Mouse (Mus musculus): ENCODE measurements around the gene Rsph1. TPM values are rescaled to one million over a fixed set of nuclear protein-coding genes. Genes with fewer than 3 reads are reported as not detected.

Rsph1 gene
- polyA plus RNA-seq (2015; fragmentation: Nextera tagmentation; extraction: Ambion mirVana), result 2.0 and 2.4 TPM in 2 replicates

GRCm38 (mm10) chr17:31276922-31277918 lies at the start of gene Rsph1:
Gene Rsph1 (minus strand): TSS chr17:31277383.
- Histone ChIP-seq H3K36me3 (no peaks in the 10 kb centered on the region), H3K4me1 (peaks cover 17% of the 10 kb centered on the region), H3K4me3 (replicated peaks) (peak within 1 kb of the TSS; percentile 53), H3K9ac (peak within 1 kb of the TSS; percentile 19; the same call in 1 of the 2 replicates), H3K4me2 (peak within 1 kb of the TSS; percentile 79), H3K27ac (0 out of 2 replicates have a peak within 1 kb of the TSS, but pooled peaks have one; percentile 1), H3K9me3 (replicated peaks) (no peaks in the 10 kb centered on the region), H3K27me3 (no peaks in the 10 kb centered on the region)
- peak; percentile 91 for ATAC-seq (replicated peaks; ENCODE audit: low FRiP score)
- 9% methylated on average over 44 of the region's 44 CpGs for WGBS

GRCm38 (mm10) chr17:31326220-31326852 lies 49.2 kb upstream of the Rsph1 start:
- Histone ChIP-seq H3K27ac (no peak overlapping the region), H3K9ac (no peak overlapping the region)
- 60% methylated on average over 9 of the region's 9 CpGs for WGBS

DNA sequence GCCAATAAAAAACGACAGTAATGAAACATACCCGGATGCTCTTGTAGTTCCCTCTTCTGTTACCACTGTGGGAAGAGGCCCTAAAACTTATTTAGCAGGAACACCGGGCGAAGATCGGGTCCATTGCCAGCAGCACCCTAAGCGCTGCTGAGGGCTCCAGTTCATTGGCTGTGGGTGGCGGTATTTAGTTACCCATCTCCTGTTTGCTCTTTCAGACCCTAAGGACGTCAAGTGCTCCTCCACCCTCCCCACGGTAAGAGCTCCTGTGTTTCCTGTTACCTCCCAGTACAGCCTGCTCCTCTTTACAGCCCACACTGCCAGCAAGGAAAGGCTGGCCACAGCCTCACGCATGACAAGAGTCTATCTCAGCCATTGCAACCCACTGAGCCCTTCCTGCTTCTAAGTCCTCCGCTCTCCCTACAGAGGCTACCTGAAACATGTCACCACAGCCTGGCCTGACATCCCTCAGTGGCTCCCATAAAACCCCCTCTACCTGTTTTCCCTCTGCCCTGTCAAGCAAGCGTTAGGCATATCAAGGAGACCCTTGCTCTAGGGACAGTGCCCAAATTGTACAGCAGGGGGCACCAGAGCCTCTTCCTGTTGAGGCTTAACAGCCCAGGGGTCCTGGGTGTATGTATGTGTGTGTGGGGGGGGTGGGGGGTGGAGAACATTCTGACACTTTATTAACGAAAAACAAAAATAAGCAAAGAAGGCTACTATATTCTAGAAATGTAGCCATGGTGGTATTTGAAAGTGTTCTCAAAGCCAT lies 48.5 kb upstream of the Rsph1 start:
- Histone ChIP-seq H3K36me3 (no peaks in the 10 kb centered on the region), H3K27me3 (no peaks in the 10 kb centered on the region), H3K9me3 (replicated peaks) (no peaks in the 10 kb centered on the region), H3K4me3 (replicated peaks) (no peak overlapping the region), H3K9ac (no peak overlapping the region), H3K27ac (no peak overlapping the region), H3K4me2 (no peak overlapping the region), H3K4me1 (peaks cover 7% of the 10 kb centered on the region; the same call in 1 of the 2 replicates)
- ATAC-seq (replicated peaks; ENCODE audit: low FRiP score), result no peak
- WGBS, result 62% methylated on average over 13 of the region's 13 CpGs

More at GRCm38 (mm10) chr17:31326220-31326852, 49.2 kb upstream of the Rsph1 start:
- Histone ChIP-seq H3K9me3 (replicated peaks) (no peaks in the 10 kb centered on the region), H3K36me3 (no peaks in the 10 kb centered on the region), H3K4me2 (no peak overlapping the region), H3K4me3 (replicated peaks) (no peak overlapping the region), H3K4me1 (peaks cover 7% of the 10 kb centered on the region; the same call in 1 of the 2 replicates), H3K27me3 (no peaks in the 10 kb centered on the region)
- ATAC-seq (replicated peaks; ENCODE audit: low FRiP score), result no peak

GRCm38 (mm10) chr17:31324227-31324626 lies 47.0 kb upstream of the Rsph1 start:
- Histone ChIP-seq H3K9me3 (replicated peaks) (no peaks in the 10 kb centered on the region), H3K27ac (no peak overlapping the region), H3K36me3 (no peaks in the 10 kb centered on the region), H3K4me3 (replicated peaks) (no peak overlapping the region), H3K9ac (no peak overlapping the region), H3K4me2 (no peak overlapping the region), H3K4me1 (peaks cover 7% of the 10 kb centered on the region; the same call in 1 of the 2 replicates), H3K27me3 (no peaks in the 10 kb centered on the region)
- ATAC-seq (replicated peaks; ENCODE audit: low FRiP score), result no peak
- 89% methylated on average over 8 of the region's 8 CpGs for WGBS

GRCm38 (mm10) chr17:31323379-31323778 lies 46.2 kb upstream of the Rsph1 start:
- no peak overlapping the region for H3K9ac ChIP-seq
- H3K4me3 ChIP-seq (replicated peaks), result no peak overlapping the region
- no peak for ATAC-seq (replicated peaks; ENCODE audit: low FRiP score)
- 81% methylated on average over 4 of the region's 4 CpGs for WGBS
- H3K27ac ChIP-seq, result no peak overlapping the region
- H3K27me3 ChIP-seq, result no peaks in the 10 kb centered on the region
- H3K4me1 ChIP-seq, result peaks cover 7% of the 10 kb centered on the region; the same call in 1 of the 2 replicates
- H3K36me3 ChIP-seq, result no peaks in the 10 kb centered on the region
- no peak overlapping the region for H3K4me2 ChIP-seq
- H3K9me3 ChIP-seq (replicated peaks), result no peaks in the 10 kb centered on the region

DNA sequence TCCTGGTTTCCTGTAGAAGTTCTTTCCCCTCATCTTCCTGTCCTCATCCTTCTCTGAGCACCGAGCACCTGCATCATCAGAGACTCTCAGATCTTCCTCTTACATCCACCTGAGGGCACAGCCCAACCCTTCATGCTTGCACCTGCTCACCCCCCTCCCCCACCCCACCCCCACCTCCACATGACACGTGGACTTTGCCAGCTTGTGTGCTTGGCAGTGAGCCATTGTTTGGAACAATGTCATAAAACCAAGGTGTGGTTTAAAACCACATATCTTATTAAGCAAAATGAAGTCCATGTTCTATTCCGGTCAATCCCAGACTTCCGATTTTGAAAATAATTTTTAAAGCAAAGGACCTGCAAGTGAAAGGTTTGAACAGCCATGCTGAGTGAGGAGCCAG lies 45.3 kb upstream of the Rsph1 start:
- Histone ChIP-seq H3K4me2 (no peak overlapping the region), H3K36me3 (no peaks in the 10 kb centered on the region), H3K4me3 (replicated peaks) (no peak overlapping the region), H3K9ac (no peak overlapping the region), H3K9me3 (replicated peaks) (no peaks in the 10 kb centered on the region), H3K27me3 (no peaks in the 10 kb centered on the region), H3K27ac (no peak overlapping the region), H3K4me1 (peaks cover 7% of the 10 kb centered on the region; the same call in 1 of the 2 replicates)
- ATAC-seq (replicated peaks; ENCODE audit: low FRiP score), result no peak
- WGBS, result 81% methylated on average over 4 of the region's 4 CpGs

DNA sequence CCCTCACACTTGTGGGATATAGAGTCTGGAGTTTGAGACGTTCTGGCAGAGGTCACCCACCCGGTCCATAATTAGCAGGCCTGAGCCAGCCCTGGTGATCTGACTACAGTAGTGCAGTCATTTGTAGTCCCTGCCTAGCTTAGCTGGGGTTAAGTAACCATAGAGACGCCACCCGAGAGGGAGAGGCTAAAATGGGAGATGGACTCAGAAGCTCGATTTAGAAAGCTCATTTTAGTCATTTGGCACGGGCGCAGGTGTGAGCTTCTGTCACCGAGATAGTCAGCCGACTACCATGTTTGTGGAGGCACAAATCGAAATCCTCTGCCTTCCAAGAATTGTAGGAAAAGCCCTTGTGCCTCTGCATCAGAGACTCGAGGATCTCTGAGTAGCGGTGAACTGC lies 44.2 kb upstream of the Rsph1 start:
- 80% methylated on average over 12 of the region's 12 CpGs for WGBS
- Histone ChIP-seq H3K27ac (no peak overlapping the region), H3K36me3 (no peaks in the 10 kb centered on the region), H3K27me3 (no peaks in the 10 kb centered on the region), H3K4me3 (replicated peaks) (no peak overlapping the region), H3K9ac (no peak overlapping the region), H3K4me1 (peaks cover 7% of the 10 kb centered on the region; the same call in 1 of the 2 replicates), H3K4me2 (no peak overlapping the region), H3K9me3 (replicated peaks) (no peaks in the 10 kb centered on the region)
- no peak for ATAC-seq (replicated peaks; ENCODE audit: low FRiP score)

DNA sequence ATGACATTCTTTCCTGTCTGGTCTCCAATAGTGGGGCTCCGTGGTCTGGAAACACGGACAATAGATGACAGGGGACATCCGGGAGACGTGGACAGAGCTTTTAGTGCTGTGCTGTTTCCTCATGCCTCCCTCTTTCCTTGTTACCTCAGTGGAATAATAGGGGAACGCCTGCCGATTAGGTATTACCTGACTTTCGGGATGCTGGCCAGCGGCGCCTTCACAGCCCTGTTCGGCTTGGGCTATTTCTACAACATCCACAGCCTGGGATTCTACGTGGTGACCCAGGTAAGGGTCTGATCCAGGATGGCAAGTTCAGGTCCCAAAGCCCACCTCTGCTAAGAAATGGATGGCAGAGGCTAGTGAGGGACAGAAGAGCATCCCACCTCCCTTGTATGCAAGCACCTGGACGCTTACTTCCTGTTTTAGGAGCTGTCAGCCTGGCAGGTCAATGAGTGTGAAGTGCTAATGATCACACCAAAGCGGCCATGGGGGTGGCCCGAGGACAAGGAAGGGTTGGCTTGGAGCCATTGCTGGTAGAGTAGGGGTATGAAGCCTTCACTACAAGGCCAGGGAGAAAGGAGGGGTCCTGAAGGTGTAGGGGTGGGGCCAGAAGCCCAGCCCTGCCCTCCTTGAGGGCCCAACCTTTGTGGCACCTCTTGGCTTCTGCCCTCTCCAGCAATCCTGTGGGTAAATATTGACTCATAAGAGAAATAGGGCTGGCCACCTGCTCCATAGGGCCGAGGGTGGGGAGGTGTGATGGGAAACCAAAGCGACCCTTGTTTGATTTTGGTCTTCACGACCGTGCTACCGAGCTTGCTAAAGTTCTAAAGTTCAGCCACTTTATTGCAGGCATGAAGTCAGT lies 42.0 kb upstream of the Rsph1 start:
- no peaks in the 10 kb centered on the region for H3K27me3 ChIP-seq
- H3K4me3 ChIP-seq (replicated peaks), result no peak overlapping the region
- no peak overlapping the region for H3K9ac ChIP-seq
- 89% methylated on average over 19 of the region's 19 CpGs for WGBS
- H3K9me3 ChIP-seq (replicated peaks), result no peaks in the 10 kb centered on the region
- H3K4me2 ChIP-seq, result no peak overlapping the region
- no peaks in the 10 kb centered on the region for H3K36me3 ChIP-seq
- H3K27ac ChIP-seq, result no peak overlapping the region
- ATAC-seq (replicated peaks; ENCODE audit: low FRiP score), result no peak
- peaks cover 5% of the 10 kb centered on the region for H3K4me1 ChIP-seq

DNA sequence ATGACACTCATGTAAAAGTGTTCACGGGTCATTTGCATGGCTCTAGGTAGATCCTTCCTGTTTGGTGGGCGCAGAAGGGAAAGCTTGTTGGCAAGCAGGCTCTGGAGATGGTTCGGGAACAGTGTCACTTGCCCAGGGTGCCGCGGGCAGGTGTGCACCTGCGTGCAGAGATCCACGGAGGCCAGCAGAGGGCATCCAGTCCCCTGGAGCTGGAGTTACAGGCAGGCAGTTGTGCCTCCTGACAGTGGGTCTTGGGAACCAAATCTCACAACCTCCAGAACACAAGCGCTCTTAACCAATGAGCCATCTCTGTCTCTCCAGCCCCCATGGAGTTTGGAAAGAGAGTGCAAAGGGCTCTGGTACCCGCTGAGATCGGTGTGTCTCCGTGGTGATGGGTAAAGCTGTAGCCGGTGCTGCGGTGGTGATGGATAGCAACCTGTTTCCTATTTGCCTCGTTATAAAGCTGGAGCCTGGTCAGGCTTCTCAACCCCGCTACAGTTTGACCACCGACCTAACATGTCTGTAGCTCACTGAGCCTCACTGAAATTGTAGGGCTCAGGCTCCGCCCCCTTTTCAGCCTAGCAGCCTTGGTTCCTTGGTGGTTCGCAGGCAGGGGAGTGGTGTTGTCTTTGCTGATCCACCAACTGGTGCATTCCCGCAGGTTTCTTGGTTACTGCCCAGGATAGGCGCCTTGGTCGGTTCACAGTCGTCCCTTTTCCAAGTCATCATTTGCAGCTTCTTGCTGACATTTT lies 40.5 kb upstream of the Rsph1 start:
- Histone ChIP-seq H3K27me3 (no peaks in the 10 kb centered on the region), H3K4me3 (replicated peaks) (no peak overlapping the region), H3K36me3 (no peaks in the 10 kb centered on the region), H3K9ac (no peak overlapping the region), H3K4me2 (no peak overlapping the region), H3K4me1 (peaks cover 8% of the 10 kb centered on the region), H3K9me3 (replicated peaks) (no peaks in the 10 kb centered on the region), H3K27ac (no peak overlapping the region)
- WGBS, result 48% methylated on average over 22 of the region's 22 CpGs
- ATAC-seq (replicated peaks; ENCODE audit: low FRiP score), result no peak

GRCm38 (mm10) chr17:31316998-31317397 lies 39.8 kb upstream of the Rsph1 start:
- no peak overlapping the region for H3K4me2 ChIP-seq
- no peak overlapping the region for H3K27ac ChIP-seq
- 86% methylated on average over 3 of the region's 3 CpGs for WGBS
- no peaks in the 10 kb centered on the region for H3K27me3 ChIP-seq
- H3K9ac ChIP-seq, result no peak overlapping the region
- H3K4me1 ChIP-seq, result peaks cover 10% of the 10 kb centered on the region
- H3K9me3 ChIP-seq (replicated peaks), result no peaks in the 10 kb centered on the region
- no peaks in the 10 kb centered on the region for H3K36me3 ChIP-seq
- ATAC-seq (replicated peaks; ENCODE audit: low FRiP score), result no peak
- no peak overlapping the region for H3K4me3 ChIP-seq (replicated peaks)
